Mouse (Mus musculus): Measurements from ENCODE around the gene Pnkp.
A peak's percentile ranks its signal among the peaks of the same experiment; 100 is the strongest.

DNA sequence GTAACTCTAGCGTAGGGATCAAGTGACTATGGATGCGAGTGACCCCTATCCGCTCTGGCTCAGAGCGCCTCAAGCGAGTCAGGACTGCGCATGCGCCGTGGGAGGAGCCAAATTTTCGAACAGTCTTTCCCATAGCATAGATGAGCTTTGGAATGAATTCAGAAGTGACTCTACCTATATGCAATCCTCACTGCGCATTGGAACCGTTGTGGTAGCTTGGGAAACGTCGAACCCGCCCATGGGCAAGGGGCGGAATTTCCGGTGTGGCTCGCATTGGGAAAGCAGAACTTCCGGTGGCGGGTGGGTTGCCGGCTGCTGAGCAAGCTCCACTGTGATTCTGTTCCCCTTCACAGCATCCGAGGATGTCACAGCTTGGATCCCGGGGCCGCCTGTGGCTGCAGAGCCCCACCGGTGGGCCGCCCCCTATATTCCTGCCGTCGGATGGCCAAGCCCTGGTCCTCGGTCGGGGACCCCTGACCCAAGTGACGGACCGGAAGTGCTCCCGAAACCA lies at the start of gene Pnkp:
- peak; percentile 18; the same call in 1 of the 2 replicates for TF ChIP-seq CTCF (IDR thresholded peaks at IDR 0.05; ENCODE audit: low read depth)
- no peak for TF ChIP-seq EP300 (IDR thresholded peaks at IDR 0.05; ENCODE audit: low read depth)

All from liver, embryonic 14.5 days (tissue).